Mouse (Mus musculus) liver, embryonic 14.5 days (tissue): ENCODE results near the gene Rpusd2.

Source experiments
- CTCF ChIP-seq: IDR thresholded peaks from 2 replicates; pipeline ENCODE4 v1.5.1; 2016; ENCODE audit warnings: antibody characterized with exemption, low read depth, control low read depth
- EP300 ChIP-seq: IDR thresholded peaks from 2 replicates; pipeline ENCODE4 v1.6.1; 2016; ENCODE audit warnings: antibody characterized with exemption, low read depth

GRCm38 (mm10) chr2:119034656-119035396 lies at the start of gene Rpusd2:
- TF ChIP-seq CTCF (peak; percentile 65), EP300 (no peak)
